Mouse (Mus musculus): Measurements from ENCODE around the gene Mvp. TPM values are rescaled to one million over a fixed set of nuclear protein-coding genes. Genes with fewer than 3 reads are reported as not detected.

Mvp gene
- polyA plus RNA-seq (2012; rRNA removed): 42.5 and 64.9 TPM in 2 replicates

DNA sequence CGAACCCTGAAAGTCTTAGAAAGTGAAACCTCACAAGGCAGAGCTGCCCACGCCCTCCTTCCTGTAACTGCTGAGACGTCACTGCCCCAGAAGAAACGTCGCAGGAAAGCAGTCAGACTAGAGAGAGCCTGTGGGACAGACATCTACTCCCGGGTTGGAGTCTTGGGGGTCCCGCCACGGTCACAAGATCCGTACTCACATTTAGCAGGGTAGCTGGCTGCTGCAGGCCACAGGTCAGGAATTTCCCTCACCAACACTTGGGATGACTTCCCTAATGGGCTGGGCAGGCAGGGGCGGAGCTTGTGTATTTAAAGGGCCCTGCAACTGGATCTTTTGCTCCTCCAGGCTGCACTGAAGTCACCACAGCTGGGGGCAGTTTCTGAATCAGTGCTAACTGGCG is at the start of gene Mvp:
Mvp (minus strand) TSS at position 302 of the 400 bp plus-strand sequence.
- Histone ChIP-seq H3K4me3 (ENCODE audit: control insufficient read depth, insufficient read depth, low read length) (peak within 1 kb of the TSS; percentile 79), H3K4me1 (replicated peaks; ENCODE audit: control insufficient read depth, insufficient read depth, low read length) (peaks cover 43% of the 10 kb centered on the region), H3K36me3 (ENCODE audit: control insufficient read depth, insufficient read depth, low read length) (no peaks in the 10 kb centered on the region), H3K27me3 (ENCODE audit: control insufficient read depth, insufficient read depth, low read length) (no peaks in the 10 kb centered on the region), H3K27ac (ENCODE audit: control insufficient read depth, insufficient read depth, low read length) (peak within 1 kb of the TSS; percentile 76)
- 2% methylated on average over 11 of the region's 11 CpGs for WGBS
- TF ChIP-seq CTCF (IDR thresholded peaks at IDR 0.05; ENCODE audit: borderline replicate concordance, control insufficient read depth, extremely low read depth, insufficient read depth, low read length, poor library complexity) (no peak), POLR2A (IDR thresholded peaks at IDR 0.05; ENCODE audit: control insufficient read depth, extremely low read depth, insufficient read depth, low read length, poor library complexity) (peak; percentile 43; the same call in 1 of the 2 replicates)
- peak; percentile 59 for DNase-seq

DNA sequence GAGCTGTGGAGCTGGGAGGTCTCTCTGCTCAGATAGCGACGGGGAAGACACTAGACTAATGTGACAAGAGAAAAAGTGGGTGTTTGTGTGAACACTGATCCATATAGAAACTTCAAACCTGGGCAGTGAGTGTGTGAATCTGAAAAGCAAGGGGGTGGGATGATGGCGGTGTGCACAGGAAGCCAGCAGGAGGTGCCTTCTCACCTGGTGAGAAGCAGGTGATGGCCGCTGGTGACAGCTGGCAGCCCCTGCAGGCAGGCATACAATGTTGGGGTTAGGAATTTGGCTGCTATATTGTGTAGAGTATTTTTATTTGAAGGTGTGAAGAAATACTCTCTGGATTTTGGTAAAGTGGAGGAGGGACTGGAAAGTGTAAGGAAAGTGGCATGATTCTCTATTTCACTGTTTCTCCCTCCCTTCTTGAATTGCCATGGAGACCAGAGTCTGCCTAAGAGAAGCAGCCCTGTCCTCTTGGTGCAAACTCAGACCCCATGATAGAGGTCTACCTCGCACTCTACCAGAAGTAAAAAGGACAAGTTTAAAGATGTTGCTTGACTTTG is 40.7 kb upstream of the Mvp start:
- 82% methylated on average over 5 of the region's 5 CpGs for WGBS
- Histone ChIP-seq H3K27ac (ENCODE audit: control insufficient read depth, insufficient read depth, low read length) (no peak overlapping the region), H3K36me3 (ENCODE audit: control insufficient read depth, insufficient read depth, low read length) (no peaks in the 10 kb centered on the region), H3K4me1 (replicated peaks; ENCODE audit: control insufficient read depth, insufficient read depth, low read length) (no peaks in the 10 kb centered on the region; the same call in 1 of the 2 replicates), H3K4me3 (ENCODE audit: control insufficient read depth, insufficient read depth, low read length) (no peak overlapping the region), H3K27me3 (ENCODE audit: control insufficient read depth, insufficient read depth, low read length) (no peaks in the 10 kb centered on the region)
- no peak for DNase-seq
- TF ChIP-seq CTCF (IDR thresholded peaks at IDR 0.05; ENCODE audit: borderline replicate concordance, control insufficient read depth, extremely low read depth, insufficient read depth, low read length, poor library complexity) (no peak), POLR2A (IDR thresholded peaks at IDR 0.05; ENCODE audit: control insufficient read depth, extremely low read depth, insufficient read depth, low read length, poor library complexity) (no peak)

DNA sequence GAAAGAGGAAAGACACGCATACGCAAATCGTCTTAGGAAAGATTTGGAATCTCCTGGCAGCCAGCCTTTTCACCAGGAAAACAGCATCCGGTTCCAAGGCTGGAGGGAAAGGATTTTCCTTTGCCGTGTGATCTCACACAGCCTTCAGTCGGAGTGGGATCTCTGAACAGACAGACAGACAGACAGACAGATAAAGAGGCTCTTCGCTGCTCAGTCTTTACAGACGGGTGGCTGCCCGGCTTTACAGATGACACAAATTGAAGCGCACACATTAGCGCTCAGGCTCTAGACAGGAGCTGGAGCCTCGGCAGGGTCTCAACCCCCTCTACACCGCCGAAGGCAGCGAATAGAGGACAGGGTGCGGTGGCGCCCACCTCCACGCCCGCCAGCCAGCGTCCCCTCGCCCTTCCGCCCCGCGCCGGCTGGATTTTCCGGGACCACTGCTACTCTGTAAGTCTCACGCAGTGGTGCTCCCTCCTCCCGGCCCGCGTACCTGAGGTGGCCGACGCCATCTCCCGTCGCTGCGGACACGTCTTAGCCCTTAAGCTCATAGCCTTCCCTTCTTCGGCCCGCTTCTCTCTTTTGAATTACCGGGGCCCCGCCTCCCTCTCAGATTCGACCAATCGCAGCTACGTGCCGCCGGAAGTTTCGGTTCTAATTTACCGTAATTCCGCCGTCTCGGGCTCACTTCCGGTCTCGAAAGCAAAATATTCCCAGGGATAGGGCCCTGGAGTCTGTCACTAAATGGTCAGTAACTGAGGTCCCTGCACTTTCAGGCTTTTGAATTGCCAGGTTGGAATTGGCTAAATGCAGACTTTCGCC is 27.6 kb upstream of the Mvp start, which contains the start of gene Kif22:
Kif22 (minus strand) TSS at position 621 of the 822 bp plus-strand sequence.
- Histone ChIP-seq H3K27ac (ENCODE audit: control insufficient read depth, insufficient read depth, low read length) (peak within 1 kb of the TSS; percentile 27; the same call in 1 of the 2 replicates), H3K4me1 (replicated peaks; ENCODE audit: control insufficient read depth, insufficient read depth, low read length) (peaks cover 12% of the 10 kb centered on the region), H3K27me3 (ENCODE audit: control insufficient read depth, insufficient read depth, low read length) (no peaks in the 10 kb centered on the region), H3K4me3 (ENCODE audit: control insufficient read depth, insufficient read depth, low read length) (peak within 1 kb of the TSS; percentile 100), H3K36me3 (ENCODE audit: control insufficient read depth, insufficient read depth, low read length) (no peaks in the 10 kb centered on the region; the same call in 1 of the 2 replicates)
- no peak for TF ChIP-seq CTCF (IDR thresholded peaks at IDR 0.05; ENCODE audit: borderline replicate concordance, control insufficient read depth, extremely low read depth, insufficient read depth, low read length, poor library complexity)
- 0 out of 2 replicates have a peak, but pooled peaks have one; percentile 32 for TF ChIP-seq POLR2A (IDR thresholded peaks at IDR 0.05; ENCODE audit: control insufficient read depth, extremely low read depth, insufficient read depth, low read length, poor library complexity)
- peak; percentile 91 for DNase-seq
- WGBS: under 1% methylated on average over 53 of the region's 53 CpGs

DNA sequence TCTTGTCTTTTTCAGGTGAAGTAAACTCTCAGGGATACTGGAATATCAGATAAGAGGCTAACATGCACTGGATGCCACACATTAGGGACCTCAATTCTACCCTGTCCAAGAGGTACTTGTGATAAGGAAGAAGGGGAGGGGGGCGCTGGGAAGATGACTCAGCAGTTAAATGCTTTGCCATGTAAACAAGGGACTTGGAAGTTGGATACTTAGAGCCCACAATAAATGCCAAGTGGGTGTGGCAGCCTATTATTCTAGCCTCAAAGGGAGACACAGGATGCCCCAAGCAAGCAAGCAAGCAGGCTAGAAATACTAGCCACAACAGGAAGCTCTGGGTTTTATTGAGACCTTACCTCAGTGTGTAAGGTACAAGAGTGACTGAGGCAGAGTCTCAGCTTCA is 16.8 kb upstream of the Mvp start:
- Histone ChIP-seq H3K4me1 (replicated peaks; ENCODE audit: control insufficient read depth, insufficient read depth, low read length) (peaks cover 8% of the 10 kb centered on the region), H3K4me3 (ENCODE audit: control insufficient read depth, insufficient read depth, low read length) (no peak overlapping the region), H3K27me3 (ENCODE audit: control insufficient read depth, insufficient read depth, low read length) (no peaks in the 10 kb centered on the region), H3K27ac (ENCODE audit: control insufficient read depth, insufficient read depth, low read length) (no peak overlapping the region), H3K36me3 (ENCODE audit: control insufficient read depth, insufficient read depth, low read length) (peaks cover 34% of the 10 kb centered on the region; the same call in 1 of the 2 replicates)
- TF ChIP-seq CTCF (IDR thresholded peaks at IDR 0.05; ENCODE audit: borderline replicate concordance, control insufficient read depth, extremely low read depth, insufficient read depth, low read length, poor library complexity) (no peak), POLR2A (IDR thresholded peaks at IDR 0.05; ENCODE audit: control insufficient read depth, extremely low read depth, insufficient read depth, low read length, poor library complexity) (no peak)
- DNase-seq: no peak
- WGBS: 82% methylated on average over 1 of the region's 1 CpGs

DNA sequence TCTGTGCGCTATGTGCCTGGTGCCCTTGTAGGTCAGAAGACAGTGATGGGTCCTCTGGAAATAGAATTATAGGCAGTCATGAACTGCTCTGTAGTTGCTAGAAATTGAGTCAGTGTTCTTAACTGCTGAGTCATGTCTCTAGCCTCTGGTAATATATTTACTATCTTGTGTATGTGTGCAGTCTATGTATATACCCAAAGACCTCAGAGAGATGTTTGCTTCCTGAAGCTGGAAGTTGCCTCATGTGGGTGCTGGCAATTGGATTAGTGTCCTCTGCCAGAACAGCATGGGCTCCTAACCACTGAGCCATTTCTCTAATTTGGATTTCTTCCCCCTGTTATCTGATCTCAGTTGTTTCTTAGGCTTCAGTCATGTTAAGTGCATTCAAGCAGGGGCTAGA is 15.8 kb upstream of the Mvp start:
- Histone ChIP-seq H3K36me3 (ENCODE audit: control insufficient read depth, insufficient read depth, low read length) (peaks cover 25% of the 10 kb centered on the region; the same call in 1 of the 2 replicates), H3K27ac (ENCODE audit: control insufficient read depth, insufficient read depth, low read length) (no peak overlapping the region), H3K4me1 (replicated peaks; ENCODE audit: control insufficient read depth, insufficient read depth, low read length) (peaks cover 8% of the 10 kb centered on the region), H3K4me3 (ENCODE audit: control insufficient read depth, insufficient read depth, low read length) (no peak overlapping the region), H3K27me3 (ENCODE audit: control insufficient read depth, insufficient read depth, low read length) (no peaks in the 10 kb centered on the region)
- WGBS: 100% methylated on average over 1 of the region's 1 CpGs
- no peak for DNase-seq
- TF ChIP-seq POLR2A (IDR thresholded peaks at IDR 0.05; ENCODE audit: control insufficient read depth, extremely low read depth, insufficient read depth, low read length, poor library complexity): no peak
- TF ChIP-seq CTCF (IDR thresholded peaks at IDR 0.05; ENCODE audit: borderline replicate concordance, control insufficient read depth, extremely low read depth, insufficient read depth, low read length, poor library complexity): no peak

DNA sequence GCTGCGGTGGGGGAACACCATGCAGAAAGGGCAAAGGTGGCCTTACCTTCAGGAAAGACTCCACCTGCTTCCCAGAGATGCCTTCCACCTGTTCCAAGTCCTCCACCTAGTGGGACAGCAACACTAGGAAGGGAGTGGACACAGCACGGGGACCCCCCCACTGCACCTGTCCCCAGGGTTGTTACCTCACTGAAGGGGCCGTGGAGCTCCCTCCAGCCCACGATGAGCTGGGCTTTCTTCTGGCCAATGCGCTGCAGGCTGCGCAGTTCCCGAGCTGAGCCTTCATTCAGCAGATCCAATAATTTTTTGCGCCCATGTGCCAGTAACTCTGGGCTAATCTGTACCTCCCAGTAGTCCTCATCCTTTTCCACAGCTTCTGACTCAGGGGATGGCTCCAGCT is 13.5 kb upstream of the Mvp start:
- no peak for DNase-seq
- Histone ChIP-seq H3K4me3 (ENCODE audit: control insufficient read depth, insufficient read depth, low read length) (peak overlapping the region; percentile 55), H3K4me1 (replicated peaks; ENCODE audit: control insufficient read depth, insufficient read depth, low read length) (peaks cover 21% of the 10 kb centered on the region), H3K27ac (ENCODE audit: control insufficient read depth, insufficient read depth, low read length) (peak overlapping the region; percentile 94), H3K27me3 (ENCODE audit: control insufficient read depth, insufficient read depth, low read length) (no peaks in the 10 kb centered on the region), H3K36me3 (ENCODE audit: control insufficient read depth, insufficient read depth, low read length) (peaks cover 12% of the 10 kb centered on the region; the same call in 1 of the 2 replicates)
- TF ChIP-seq POLR2A (IDR thresholded peaks at IDR 0.05; ENCODE audit: control insufficient read depth, extremely low read depth, insufficient read depth, low read length, poor library complexity): no peak
- 52% methylated on average over 8 of the region's 8 CpGs for WGBS
